Mouse (Mus musculus) adrenal gland, postnatal 4 days (tissue): ENCODE data around the gene Cwc25. TPM values are rescaled to one million over a fixed set of nuclear protein-coding genes. Genes with fewer than 3 reads are reported as not detected.

Experiments
- DNase-seq, 2 experiments: peaks; one replicate each; pipeline ENCODE4 v3.0.0; 2021 to 2022; ENCODE audit warnings: low spot score in 2 of 2, mixed read lengths in 2 of 2
- long read RNA-seq, 2 experiments: library from polyadenylated mRNA; stranded (forward); transcript quantifications; one replicate each; pipeline ENCODE4 v2.0.0; 2021
- total RNA-seq, 2 experiments: library from RNA; stranded (reverse); gene quantifications; 2 replicates each; pipeline ENCODE4 v1.2.3; 2021

The Cwc25 gene
- total RNA-seq: 10 to 100 TPM; 23.0 to 24.5 TPM
- long read RNA-seq, experiment 1, transcript Cwc25-201 (10 exons, 3,105 nt): major isoform, 11 of 13 reads
- long read RNA-seq, experiment 1, partial matches to known transcripts: 1 of 13 reads
- long read RNA-seq, experiment 1, other reads (novel, unspliced or antisense): 1 of 13 reads
- long read RNA-seq, experiment 2, transcript Cwc25-201 (10 exons, 3,105 nt): major isoform, 20 of 29 reads
- long read RNA-seq, experiment 2, partial matches to known transcripts: 7 of 29 reads
- long read RNA-seq, experiment 2, other reads (novel, unspliced or antisense): 2 of 29 reads

DNA sequence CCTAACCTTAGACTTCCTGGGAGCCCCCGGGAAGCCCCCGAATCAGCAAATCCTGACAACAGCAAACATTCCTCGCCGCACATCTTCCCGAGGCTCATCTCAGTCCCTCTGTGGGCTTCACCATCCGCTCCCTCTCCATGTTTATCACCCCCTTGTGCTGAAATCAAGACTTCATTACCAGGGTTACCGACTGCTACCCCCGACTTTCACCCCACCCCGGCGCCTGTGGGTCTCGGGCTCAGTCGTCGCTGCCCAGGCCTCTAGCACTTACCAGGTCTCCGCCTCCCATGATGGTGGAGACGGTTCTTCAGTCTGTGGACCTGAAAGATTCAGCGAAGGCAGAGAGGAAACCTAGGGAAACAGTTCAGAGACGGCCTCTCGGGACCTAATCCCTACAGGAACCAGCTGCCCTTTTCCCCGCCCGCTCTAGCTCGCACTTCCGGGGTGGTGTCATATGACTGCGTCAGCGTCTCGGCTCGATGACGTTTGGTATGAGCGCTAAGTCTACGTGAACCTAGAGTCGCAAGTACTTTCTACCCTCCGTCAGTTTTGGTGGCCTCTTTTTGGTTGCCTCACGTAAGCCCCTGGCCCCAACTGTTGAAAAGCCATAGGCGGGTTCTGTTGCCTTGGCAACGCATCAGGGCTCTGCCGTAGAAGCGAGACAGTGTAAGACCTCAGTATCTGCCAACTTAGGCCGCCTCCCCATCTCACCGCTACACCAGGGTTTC, at the start of gene Cwc25:
Gene Cwc25, minus strand, starts transcription at position 403 of the 728 bp plus-strand sequence.
- peak; percentile 85 to 86 for DNase-seq

DNA sequence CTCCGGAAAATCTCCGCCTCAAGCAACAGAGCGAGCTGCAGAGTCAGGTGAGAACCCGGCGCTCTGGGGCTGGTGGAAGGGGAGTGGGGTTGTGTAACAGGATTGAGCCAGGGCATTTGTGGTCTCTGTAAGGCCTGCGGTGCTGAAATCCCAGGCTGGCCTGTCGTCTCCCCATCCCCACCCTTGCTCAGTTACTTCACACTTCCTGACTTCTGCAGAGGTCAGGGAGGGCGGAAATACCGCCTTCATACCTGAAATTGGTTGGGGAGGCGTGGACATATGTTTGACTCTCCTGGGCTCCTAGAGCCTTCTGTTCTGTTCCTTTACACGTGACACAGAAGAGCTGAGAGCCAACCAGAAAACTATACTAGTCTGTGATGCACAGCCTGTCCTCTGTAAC, 49.4 kb upstream of the Cwc25 start:
- no peak for DNase-seq

GRCm38 (mm10) chr11:97813746-97814515, 47.6 kb upstream of the Cwc25 start:
- DNase-seq: no peak

DNA sequence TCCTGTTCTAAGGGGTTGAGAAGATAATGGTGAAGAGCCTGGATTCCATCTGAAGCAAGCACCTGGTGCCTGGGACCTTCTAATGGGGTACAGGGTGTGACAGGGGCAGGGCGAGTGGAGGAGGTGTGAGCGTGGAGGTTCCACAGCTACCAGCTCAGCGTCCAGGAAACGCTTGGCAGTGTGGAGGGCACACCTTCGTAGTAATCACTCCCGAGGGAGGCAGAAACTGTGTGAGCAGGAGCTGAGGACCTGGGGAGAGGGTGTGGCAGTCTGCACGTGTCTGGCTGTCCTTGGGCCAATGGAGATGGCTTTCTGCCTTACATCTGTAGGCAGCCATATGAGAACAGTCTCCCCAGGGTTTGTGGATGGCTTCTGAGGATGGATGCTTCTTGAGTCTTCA, 46.7 kb upstream of the Cwc25 start:
- DNase-seq: no peak

- DNase-seq: no peak
Measured at GRCm38 (mm10) chr11:97812491-97812921, 46.1 kb upstream of the Cwc25 start.

DNA sequence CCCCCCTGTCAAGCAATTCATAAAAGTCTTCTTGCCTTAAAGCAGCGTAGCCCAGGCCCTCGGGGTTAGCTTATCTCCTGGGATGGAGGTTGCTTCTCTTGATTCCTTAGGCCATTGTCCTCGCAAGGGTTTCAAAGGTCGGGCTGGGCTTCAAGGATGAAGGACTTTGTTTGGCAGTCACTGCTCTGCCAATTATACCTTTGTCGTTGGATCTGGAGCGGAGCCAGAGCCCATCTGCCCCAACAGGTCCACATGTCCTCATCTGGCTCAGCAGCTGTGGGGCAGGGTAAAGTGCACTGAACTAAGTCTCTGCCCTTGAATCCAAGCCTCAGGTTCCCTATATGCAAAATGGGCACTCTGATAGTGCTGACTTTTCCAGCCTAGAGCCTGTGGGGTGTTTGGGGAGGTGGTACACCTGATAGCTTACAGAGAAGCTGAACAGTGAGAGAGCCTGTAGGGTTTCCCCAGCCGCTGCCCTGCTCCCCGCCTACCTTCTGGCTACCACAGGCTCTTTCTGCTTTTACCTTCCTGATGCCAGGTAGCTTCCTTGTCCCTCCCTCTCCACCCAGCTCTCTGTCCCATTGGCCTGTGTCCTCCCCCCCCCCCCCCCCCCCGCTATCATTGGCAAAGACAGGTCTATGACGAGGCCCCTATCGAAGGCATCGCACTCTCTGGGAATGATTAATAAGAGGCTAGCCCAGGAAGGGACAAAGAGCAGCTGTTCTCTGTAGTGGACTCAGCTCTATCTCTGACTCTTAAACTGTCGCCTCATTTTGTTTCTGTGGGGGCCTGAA, 45.4 kb upstream of the Cwc25 start:
- no peak for DNase-seq

DNA sequence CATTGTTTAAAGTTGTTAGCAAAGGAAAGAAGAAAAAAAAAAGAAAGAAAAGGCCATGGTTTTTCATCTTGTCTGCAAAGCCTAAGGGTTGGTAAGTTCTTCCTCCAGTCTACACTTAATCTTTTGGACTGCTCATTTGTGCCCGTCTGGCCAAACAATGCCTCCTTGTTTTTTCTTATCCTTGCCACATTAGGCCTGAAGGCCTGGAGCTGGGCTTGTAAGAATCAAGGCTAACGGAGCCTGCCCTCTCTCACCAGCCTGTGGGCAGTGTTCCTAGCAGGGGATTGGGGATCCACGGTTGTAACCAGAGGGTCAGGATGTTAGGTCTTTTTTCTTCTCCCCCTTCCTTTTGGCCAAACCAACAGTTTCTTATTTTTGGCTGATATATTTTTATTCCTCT, 44.6 kb upstream of the Cwc25 start:
- DNase-seq: no peak

DNA sequence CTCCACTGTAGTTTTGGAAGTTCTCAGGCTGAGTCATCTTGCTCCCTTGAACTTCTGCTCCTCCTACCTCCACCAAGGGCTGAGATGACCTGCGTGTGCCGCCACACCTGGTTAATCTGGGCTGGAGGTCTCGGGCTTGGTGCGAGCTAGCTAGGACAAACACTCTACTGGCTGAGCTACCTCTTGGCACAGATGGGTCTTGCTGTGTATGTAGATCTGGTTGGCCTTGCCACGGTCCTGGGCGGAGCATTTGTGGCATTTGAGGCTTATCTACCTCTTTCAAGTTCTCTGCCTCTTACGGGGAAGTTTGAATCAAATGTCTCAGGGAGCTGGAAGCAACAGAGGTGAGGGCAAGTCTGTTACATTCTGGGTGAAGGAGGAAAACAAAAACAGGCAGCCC, 44.0 kb upstream of the Cwc25 start:
- no peak for DNase-seq

- no peak for DNase-seq
Measured at GRCm38 (mm10) chr11:97809235-97810121, 43.1 kb upstream of the Cwc25 start.

DNA sequence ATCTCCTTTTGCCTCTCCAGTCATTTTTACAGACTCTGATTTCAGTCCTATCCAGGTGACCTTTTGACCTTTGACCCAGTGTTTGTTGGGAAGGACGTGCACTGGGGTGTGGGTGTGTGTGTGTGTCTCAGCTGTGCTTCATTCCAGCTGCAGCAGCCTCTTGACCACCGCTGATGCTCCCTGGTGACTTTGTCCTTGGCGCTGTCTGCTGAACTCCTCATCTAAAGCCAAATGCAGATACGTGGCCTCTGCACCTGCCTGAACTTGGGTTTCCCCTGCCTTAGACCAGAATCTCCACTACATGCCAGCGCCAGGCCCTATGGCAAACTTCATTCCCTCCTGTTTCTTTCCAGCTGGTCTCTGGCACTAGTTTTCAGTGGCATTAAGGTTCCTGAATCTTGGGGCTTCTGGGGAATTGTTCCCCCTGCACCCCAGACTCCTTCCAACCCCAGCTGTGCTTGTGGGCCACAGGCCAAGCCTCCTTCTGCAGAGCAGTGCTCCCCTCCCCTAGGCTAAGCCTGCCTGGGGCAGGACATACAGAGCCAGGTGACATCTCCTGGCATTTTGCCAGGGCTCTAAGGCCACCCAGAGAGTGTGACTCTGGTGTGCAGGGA, 42.4 kb upstream of the Cwc25 start:
- no peak for DNase-seq

DNA sequence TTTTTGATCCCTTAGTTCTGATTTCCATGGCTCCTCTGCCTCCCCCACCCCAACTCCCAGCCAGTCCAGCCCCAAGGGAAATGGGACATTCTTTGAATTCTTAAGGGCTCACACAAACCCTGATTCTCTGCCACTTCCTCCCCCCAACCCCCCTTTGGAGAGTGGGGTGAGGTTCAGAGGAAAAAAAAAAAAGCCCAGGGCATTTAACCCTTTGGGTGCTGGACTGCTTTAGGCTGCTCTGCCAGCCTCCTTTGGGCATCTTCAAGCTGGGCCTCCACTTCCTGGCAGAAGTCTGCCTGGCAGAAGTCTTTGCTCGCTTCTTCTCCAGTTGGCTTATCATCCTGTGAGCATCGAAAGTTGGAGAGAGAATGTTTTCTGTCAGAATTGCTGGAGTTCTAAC, 41.7 kb upstream of the Cwc25 start:
- DNase-seq: no peak

GRCm38 (mm10) chr11:97807626-97808025, 41.3 kb upstream of the Cwc25 start:
- no peak for DNase-seq

DNA sequence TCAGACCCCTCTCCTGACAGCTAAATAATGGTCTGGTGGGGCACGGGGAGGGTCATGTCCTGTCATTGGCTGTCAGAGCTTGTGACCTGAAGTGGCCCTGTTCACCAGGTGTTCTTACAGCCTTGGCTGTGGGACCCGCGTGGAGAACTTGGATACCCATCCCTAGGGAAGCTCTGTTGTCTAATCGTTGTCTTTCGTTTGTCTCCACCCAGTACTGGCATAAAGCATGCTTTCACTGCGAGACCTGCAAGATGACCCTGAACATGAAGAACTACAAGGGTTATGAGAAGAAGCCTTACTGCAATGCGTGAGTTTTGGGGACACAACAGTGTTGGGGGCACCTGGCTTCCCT, 40.2 kb upstream of the Cwc25 start:
- no peak for DNase-seq

DNA sequence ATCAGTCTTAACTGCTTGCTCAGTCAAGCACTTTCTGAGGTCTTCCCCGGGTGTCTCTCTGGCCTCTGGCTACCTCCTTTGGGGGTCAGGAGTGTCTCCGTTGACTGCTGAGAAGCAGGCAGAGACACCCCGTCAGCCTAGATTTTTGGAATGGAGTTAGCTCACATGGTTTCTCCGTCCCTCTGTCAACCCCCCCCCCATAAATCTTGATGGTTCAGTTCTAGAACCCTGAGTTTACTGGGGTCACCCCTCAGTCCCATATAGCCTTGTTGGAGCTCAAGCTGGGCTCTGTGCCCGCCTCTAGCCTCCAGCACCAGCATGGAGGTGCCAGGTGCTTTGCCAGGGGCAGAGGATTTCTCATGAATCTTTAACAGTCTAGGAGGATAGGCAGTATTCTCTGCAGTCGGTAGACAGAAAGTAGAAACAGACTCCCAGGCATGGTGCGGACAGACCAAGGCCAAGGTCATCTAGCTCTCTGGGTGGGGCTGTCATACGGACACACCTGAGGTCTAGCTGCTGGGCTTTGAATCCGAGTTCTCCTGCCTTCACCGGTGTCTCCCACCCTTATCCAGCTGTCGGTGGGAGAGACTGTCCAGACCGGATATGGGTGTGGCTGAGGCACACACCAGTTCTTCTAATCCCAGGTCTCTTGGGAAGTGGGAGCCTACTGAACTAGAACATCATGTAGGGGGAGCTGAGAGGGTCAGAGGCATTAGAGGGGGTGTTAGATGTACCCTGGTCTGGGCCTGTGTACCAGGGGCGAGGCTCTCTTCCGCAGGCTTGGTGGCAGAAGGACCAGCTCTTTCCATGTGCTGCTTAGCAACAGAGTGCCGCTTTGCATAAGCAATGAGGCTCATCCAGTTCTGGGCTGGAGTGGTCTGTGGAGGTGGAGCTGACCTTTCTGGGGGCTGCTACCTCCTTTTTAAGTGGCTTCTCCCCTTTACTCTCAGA, 39.6 kb upstream of the Cwc25 start:
- no peak for DNase-seq

DNA sequence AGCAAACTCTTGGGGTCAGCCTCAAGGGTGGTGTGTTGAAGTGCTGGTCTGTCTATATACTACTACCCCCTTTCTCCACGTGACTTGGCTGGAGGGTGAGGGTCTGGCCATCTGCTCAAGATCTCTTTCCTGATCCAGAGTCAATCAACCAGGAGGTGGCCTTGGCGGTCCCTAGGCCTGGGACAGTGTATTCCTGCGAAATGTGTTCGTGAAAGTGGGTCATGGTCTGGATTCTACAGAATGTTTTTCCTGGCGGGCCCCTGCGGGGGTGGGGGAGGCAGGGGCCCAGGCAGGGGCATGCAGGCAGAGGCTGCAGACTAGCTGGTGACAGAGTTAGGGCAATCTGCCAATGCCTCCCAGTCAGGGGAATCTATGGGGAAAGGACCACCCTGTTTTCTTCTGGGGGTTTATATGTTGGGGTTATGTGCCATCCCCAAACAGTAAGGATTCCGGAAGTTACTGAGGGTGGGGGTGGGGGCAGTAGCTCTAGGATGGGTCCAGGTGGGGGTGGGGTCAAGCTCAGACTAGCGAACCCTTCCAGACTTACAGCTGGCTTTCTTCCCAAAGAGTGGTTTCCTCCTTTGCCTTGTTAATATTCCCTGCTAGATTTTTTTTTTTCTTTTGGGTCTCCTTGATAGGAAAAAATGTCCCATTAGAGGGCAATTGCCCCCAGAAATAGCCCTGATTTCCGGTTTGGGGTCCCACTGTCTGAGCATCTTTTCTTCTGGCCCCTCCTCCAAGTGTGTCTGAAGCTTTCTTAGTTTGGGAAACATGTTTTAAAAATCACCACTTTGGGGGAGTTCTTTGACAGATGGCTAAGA, 38.7 kb upstream of the Cwc25 start:
- no peak for DNase-seq

GRCm38 (mm10) chr11:97803847-97804246, 37.5 kb upstream of the Cwc25 start:
- no peak for DNase-seq

- no peak for DNase-seq
Measured at GRCm38 (mm10) chr11:97802495-97802894, 36.1 kb upstream of the Cwc25 start.

GRCm38 (mm10) chr11:97802194-97802470, 35.8 kb upstream of the Cwc25 start:
- DNase-seq: no peak
